Mouse (Mus musculus) gastrocnemius, postnatal 14 days (tissue): ENCODE results near the gene Zfp112. TPM values are rescaled to one million over a fixed set of nuclear protein-coding genes. Genes with fewer than 3 reads are reported as not detected.
"Not testable (repeated sequence)": the region's sequence is repeated elsewhere in the genome, so short reads cannot be mapped to it uniquely, and the experiment has no call there.

Experiments
- DNase-seq: peaks from one replicate; pipeline ENCODE4 v3.0.0; 2021; ENCODE audit warnings: mixed read lengths
- intact Hi-C: fragments of 180-260 bp; cut with DNase I; formaldehyde crosslinking; loops from one replicate; pipeline ENCODE4 v1.15.1; 2025; ENCODE audit warnings: low total_unique reads
- long read RNA-seq, 2 experiments: library from polyadenylated mRNA; stranded (forward); transcript quantifications; one replicate each; pipeline ENCODE4 v2.0.0; 2021
- total RNA-seq, 2 experiments: library from RNA; stranded (reverse); gene quantifications; 2 replicates each; pipeline ENCODE4 v1.2.3; 2021

Gene Zfp112
- 1 to 10 TPM; 2.7 to 3.5 TPM for total RNA-seq
- long read RNA-seq, experiment 1, partial matches to known transcripts: 0 of 4 reads
- long read RNA-seq, experiment 1, other reads (novel, unspliced or antisense): 3 of 4 reads
- long read RNA-seq, experiment 2, partial matches to known transcripts: 0 of 3 reads
- long read RNA-seq, experiment 2, other reads (novel, unspliced or antisense): 2 of 3 reads

- intact Hi-C loops: no loop called here
- peak; percentile 79 for DNase-seq
Measured at GRCm38 (mm10) chr7:24112156-24112856, at the start of gene Zfp112. Zfp112 (plus strand) TSS chr7:24112314.

DNA sequence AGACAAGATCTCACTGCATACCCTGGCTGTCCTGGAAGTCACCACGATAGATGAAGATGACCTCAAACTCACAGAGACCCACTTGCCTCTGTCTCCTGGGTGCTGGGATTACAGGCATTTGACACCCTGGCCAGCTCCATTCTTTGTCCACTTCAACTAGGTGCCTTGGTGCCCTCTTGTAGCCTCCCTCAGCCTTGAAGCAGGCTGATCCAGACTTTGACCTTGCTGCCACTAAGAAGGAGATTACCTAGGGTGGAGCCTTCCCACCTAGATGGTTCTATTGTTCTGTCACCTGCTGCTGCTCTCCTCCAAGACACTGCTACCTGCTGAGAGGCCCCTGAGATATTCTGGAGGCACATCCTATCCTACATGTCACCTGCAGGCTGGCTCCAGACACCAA lies 37.7 kb upstream of the Zfp112 start:
- DNase-seq, intact Hi-C loops: not testable (repeated sequence)

- intact Hi-C loops: no loop called here
- peak; percentile 95 for DNase-seq
Measured at GRCm38 (mm10) chr7:24081634-24082431, 30.3 kb upstream of the Zfp112 start, which contains the start of gene Zfp180. Zfp180 (plus strand) TSS chr7:24081924.

DNA sequence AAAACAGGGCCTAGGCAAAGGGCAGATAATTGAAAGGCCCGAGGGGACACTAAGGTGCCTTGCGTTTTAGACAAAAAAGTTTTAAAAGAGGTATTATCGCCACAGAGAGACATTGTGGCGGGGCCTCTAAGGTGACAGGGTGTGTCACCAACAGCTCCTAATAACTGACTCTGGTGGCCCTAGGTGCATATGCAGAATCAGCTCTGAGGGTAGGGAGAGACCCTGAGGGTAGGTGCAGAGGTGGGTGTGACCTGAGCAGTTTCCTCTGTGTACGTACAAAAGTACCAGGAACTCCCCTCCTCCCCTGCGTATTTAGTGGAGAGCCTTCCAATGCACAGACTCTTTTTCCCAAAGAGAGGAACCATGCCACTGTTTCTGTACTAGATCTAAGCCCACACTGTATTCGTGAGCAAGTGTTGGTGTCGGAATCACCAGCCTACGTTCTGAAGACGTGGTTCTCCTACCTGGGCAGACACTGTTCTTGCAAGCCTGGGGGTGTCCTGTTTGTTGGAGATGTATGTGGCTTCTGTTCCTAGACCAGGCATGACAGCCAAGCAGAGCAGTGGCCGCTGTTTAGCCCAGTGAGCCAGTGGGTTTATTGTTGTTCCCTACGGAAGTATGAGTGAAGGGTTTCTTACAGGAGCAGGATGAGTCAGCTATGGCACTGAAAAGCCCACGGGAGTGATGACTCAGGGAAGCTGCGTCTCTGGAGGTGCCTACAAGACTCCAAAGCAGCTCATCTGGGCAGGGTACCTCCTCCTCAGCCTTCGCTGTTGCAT lies 29.5 kb upstream of the Zfp112 start:
- no peak for DNase-seq
- intact Hi-C loops: no loop called here

DNA sequence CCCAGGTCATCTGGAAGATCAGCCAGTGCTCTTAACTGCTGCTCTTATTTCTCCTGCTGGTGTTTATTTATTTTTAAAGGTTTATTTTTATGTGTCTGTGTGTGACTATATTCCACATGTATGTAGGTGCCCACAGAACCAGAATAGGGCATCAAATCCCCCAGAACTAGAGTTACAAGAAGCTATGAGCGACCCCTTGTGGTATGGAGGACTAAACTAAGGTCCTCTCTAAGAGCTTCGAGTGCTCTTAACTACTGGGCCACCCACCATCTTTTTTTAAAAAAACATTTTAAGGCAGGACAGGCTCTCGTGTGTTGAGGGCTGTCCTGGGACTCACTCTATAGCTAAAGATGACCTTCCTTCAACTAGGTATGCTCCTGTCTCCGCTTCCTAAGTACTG lies 25.2 kb upstream of the Zfp112 start:
- intact Hi-C loops: no loop called here
- DNase-seq: no peak

GRCm38 (mm10) chr7:24087485-24088125 lies 24.5 kb upstream of the Zfp112 start:
- no peak for DNase-seq
- intact Hi-C loops: no loop called here

- intact Hi-C loops: no loop called here
- DNase-seq: no peak
Measured at GRCm38 (mm10) chr7:24104403-24104802, 7.7 kb upstream of the Zfp112 start.

GRCm38 (mm10) chr7:24105144-24105703 lies 6.9 kb upstream of the Zfp112 start:
- DNase-seq: no peak
- intact Hi-C loops: no loop called here

DNA sequence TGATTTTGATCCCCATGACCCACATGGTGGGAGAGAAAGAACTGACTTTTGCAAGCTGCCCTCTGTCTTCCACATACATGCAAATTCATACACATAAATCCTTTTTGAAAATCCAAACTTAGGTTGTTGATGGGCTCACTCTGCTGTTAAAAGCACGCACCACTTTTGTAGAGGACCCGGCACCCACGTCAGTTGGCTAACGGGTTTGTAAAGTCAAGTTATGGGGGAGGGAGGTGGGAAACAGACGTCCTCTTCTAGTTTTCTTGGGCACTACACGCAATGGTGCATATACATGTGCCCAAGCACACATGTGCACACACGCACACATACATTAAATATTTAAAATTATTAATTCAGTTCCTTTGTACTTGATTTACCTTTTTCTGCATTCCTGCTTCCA lies 1.3 kb upstream of the Zfp112 start:
- intact Hi-C loops: no loop called here
- DNase-seq: no peak

DNA sequence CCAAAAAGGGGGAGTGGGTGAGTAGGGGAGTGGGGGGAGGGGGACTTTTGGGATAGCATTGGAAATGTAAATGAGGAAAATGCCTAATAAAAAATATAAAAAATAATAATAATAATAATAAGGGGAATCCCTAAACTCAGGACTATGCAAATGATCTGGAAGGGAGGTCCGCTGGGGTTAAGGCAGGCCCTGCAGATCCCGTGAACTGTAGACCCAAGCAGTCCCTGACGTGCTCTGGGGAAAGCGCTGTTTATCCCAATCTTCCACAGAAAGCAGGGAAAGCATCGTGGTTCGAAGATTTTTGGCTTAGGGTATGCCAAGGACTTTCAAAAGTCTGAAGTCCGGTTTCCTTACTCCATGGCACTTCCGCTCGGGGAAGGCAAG lies 350 bp upstream of the Zfp112 start:
- intact Hi-C loops: no loop called here
- no peak for DNase-seq

- DNase-seq: peak; percentile 48
- intact Hi-C loops: no loop called here
Measured at GRCm38 (mm10) chr7:24113001-24113400, 887 bp downstream of the Zfp112 start.

- no peak for DNase-seq
- intact Hi-C loops: no loop called here
Measured at GRCm38 (mm10) chr7:24116655-24117054, 4.5 kb downstream of the Zfp112 start.

DNA sequence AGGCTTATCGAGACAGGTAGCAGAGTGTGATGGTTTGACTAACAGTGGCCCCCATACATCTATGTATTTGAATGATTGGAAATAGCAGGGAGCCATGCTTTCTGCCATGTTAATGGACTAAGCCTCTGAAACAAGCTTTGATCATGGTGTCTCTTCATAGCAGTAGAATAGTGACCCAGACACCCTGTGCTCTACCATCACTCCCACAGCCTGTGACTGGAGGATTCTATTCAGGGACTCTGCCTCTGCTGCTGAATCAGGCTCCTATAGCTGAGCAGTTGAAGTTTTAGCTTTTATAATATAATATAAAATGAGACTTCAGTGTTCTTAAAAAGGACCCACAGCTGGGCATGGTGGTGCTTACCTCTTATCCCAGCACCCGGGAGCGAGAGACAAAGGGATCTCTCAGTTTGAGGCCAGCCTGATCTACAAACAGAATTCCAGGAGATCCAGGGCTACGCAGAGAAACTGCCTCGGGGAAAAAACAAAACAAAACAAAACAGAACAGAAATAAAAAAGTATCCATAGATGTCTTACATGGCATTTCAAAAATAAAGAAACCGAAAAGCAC lies 21.4 kb downstream of the Zfp112 start:
- intact Hi-C loops: loop anchor here (10.0 kb wide), 1 partner anchor 121 kb away; the partner anchor contains the start of gene Zfp108

GRCm38 (mm10) chr7:24133996-24134828 lies 22.1 kb downstream of the Zfp112 start, which contains the start of gene Zfp235:
Zfp235 (plus strand) TSS chr7:24134169.
- intact Hi-C loops: loop anchor here (10.0 kb wide), 1 partner anchor 121 kb away; the partner anchor contains the start of gene Zfp108
- DNase-seq: peak; percentile 81

More for the DNA sequence above, 21.4 kb downstream of the Zfp112 start:
- no peak for DNase-seq

DNA sequence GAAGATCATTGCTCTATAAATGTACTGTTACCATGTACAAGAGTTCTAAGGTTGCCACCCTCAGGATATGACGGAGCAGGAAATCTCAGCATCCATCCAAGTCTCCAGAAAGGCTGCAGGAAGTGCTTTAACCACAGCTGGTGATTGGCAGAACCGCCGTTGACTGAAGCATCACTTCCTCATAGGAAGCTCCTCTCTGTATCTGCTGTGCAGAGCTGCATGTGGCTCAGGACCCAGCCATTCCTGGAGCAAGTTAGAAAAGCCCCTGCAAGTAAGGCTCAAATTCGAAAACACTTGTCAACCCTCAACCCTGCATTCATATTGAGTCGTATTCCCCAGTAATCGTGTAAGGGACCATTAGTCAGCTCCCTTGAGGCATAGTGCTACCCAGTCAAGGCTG lies 30.5 kb downstream of the Zfp112 start:
- DNase-seq: no peak
- intact Hi-C loops: no loop called here

DNA sequence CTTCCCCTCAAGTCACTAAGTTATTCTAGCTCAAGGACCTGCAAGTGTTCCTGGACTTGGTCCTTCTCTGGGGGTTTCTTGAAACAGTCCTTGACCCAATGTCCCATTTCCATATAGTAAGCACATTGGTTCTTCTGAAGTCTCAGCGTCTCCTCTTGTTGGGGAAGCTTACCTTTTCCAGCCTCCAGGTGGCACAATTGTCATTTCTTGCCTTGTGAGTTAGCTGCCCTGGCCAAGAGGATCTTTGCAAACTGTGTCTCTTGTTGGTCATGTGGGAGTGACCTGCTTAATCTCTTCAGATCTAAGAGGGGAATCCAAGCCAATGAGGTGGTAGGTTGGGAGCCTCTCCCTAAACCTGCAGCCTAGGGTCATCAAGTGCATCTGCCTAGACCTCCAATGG lies 41.2 kb downstream of the Zfp112 start:
- DNase-seq: no peak

DNA sequence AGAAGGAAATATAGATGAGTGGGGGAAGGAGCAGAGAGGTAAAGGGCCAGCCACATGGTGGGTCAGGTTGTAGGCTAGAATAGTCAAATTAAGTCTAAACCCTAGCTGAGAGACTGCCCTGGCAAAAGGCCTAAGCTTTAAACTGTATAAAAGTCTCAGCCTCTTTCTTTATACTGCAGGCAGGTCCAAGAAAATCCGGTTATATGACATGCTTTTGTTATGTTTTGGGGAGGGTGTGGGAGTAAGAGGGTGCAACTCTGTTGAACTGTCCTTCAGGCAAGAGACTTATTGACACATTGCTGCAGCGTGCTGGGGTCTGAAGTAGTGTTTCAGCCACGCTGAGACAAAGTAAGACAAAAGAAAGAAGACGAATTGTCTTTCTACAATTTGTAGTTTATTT lies 60.1 kb downstream of the Zfp112 start:
- intact Hi-C loops: no loop called here

More for the DNA sequence above, 41.2 kb downstream of the Zfp112 start:
- intact Hi-C loops: no loop called here

More for the DNA sequence above, 60.1 kb downstream of the Zfp112 start:
- no peak for DNase-seq
